Mouse (Mus musculus): ENCODE results near the gene Adamts18. TPM values are rescaled to one million over a fixed set of nuclear protein-coding genes. Genes with fewer than 3 reads are reported as not detected.

Adamts18 gene
- polyA plus RNA-seq (2014; fragmentation: Nextera tagmentation; extraction: Ambion mirVana), result 0.50 and 0.68 TPM in 2 replicates

DNA sequence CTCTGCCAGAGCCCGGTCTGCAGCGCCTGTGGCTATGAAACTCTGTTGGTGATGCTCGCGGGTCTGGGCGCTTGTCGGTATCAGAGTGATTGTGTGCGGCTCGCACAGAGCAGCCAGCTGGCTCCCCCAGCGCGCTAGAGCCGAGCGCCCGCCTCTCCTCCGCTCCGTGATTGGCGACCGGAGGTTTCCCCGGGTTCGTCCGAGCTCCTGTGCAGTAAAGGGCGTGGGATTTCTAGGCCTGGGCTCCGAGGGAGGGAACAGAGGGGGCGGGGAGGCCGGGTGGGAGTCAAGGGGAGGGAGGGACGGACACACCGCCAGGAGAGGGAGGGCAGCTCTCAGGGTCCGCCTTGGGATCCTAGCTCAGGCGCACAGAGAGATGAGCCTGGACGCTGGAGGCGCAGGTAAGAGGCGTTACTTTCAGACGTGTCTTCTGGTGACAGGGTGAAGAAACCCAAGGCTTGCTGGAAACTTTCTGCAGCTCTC lies at the start of gene Adamts18:
Gene Adamts18, minus strand, starts transcription at position 86 of the 483 bp plus-strand sequence.
- H3K4me1 ChIP-seq (ENCODE audit: control insufficient read depth, insufficient read depth, low read length), result peaks cover 4% of the 10 kb centered on the region; the same call in 1 of the 2 replicates
- peak within 1 kb of the TSS; percentile 100 for H3K4me2 ChIP-seq
- H3K9me3 ChIP-seq (ENCODE audit: control insufficient read depth, low read length), result no peaks in the 10 kb centered on the region
- H3K27ac ChIP-seq (ENCODE audit: low read depth, low read length), result no peak within 1 kb of the TSS
- peaks cover 27% of the 10 kb centered on the region for H3K27me3 ChIP-seq (ENCODE audit: control insufficient read depth, insufficient read depth, low read length)
- DNase-seq (ENCODE audit: low spot score, missing footprints) (peak; percentile 91), ATAC-seq (ENCODE audit: low FRiP score) (peak; percentile 82)
- H3K4me3 ChIP-seq (ENCODE audit: low read depth, low read length), result peak within 1 kb of the TSS; percentile 61
- WGBS, result under 1% methylated on average over 32 of the region's 32 CpGs
- H3K36me3 ChIP-seq (ENCODE audit: control insufficient read depth, insufficient read depth, low read length), result no peaks in the 10 kb centered on the region
- peak within 1 kb of the TSS; percentile 55 for H3K9ac ChIP-seq (ENCODE audit: low read length)

DNA sequence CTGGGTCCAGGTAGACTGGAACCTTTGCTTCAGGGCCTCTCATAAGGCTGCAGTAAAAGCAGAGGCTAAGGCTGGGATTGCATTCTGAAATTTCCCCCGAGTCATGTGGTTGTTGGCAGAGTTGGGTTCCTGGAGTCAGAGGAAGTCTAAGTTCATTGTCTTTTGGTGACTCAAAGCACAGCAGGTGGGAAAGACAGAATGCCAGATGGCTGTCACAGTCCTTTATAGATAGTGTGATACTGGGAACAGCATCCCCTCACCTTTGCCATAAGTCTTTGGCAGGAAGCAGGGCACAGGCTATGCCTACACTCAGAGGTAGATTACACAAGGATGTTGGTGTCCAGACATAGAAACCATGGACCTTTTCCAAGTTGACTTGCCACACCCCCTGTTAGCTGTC lies 47.9 kb upstream of the Adamts18 start:
- no peaks in the 10 kb centered on the region for H3K36me3 ChIP-seq (ENCODE audit: control insufficient read depth, insufficient read depth, low read length)
- H3K27ac ChIP-seq (ENCODE audit: low read depth, low read length), result no peak overlapping the region
- H3K4me1 ChIP-seq (ENCODE audit: control insufficient read depth, insufficient read depth, low read length), result no peaks in the 10 kb centered on the region
- no peaks in the 10 kb centered on the region for H3K9me3 ChIP-seq (ENCODE audit: control insufficient read depth, low read length)
- no peak overlapping the region for H3K4me2 ChIP-seq
- ATAC-seq (ENCODE audit: low FRiP score) (no peak), DNase-seq (ENCODE audit: low spot score, missing footprints) (no peak)
- WGBS, result 80% methylated on average over 1 of the region's 1 CpGs
- H3K4me3 ChIP-seq (ENCODE audit: low read depth, low read length), result no peak overlapping the region
- H3K27me3 ChIP-seq (ENCODE audit: control insufficient read depth, insufficient read depth, low read length), result no peaks in the 10 kb centered on the region
- no peak overlapping the region for H3K9ac ChIP-seq (ENCODE audit: low read length)

DNA sequence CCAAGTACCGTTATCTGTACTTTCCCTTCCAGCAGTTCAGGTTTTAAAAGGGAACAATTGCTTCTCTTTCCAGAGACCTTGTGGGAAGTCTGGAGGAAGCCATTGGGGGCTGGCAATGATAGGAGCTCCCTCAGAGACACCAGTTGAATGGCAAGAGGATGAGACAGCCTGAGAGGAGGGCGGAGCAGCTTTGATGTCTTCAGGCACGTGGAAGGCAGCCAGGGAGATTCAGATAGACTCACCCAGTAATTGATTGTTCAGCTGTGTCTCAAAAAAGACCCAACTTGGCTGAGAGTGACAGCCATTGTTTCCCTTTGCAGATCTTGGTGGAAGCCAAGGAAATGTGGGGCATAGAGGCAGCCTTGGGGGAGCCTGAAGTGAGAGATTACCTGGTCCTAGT lies 42.8 kb upstream of the Adamts18 start:
- WGBS, result 50% methylated on average over 3 of the region's 3 CpGs

DNA sequence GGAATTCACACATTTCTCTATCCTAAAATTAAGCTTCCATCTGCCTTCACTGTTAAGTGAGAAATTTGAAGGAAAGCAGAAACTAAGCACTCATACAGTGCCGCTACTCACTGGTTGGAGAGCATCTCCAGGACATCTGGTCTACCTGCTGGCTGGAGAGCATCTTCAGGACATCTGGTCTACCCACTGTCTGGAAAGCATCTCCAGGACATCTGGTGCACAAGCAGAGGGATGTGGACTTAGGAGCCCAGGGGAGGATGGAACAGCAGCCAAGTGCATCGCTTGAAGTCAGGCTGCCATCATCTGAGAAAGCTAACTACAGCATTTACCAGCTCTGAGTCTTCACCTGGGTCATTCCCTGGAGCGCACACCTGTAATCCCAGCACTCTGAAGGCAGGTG lies 38.0 kb upstream of the Adamts18 start:
- Histone ChIP-seq H3K4me2 (no peak overlapping the region), H3K9me3 (ENCODE audit: control insufficient read depth, low read length) (no peaks in the 10 kb centered on the region), H3K9ac (ENCODE audit: low read length) (no peak overlapping the region), H3K27ac (ENCODE audit: low read depth, low read length) (no peak overlapping the region), H3K4me1 (ENCODE audit: control insufficient read depth, insufficient read depth, low read length) (no peaks in the 10 kb centered on the region), H3K4me3 (ENCODE audit: low read depth, low read length) (no peak overlapping the region), H3K36me3 (ENCODE audit: control insufficient read depth, insufficient read depth, low read length) (no peaks in the 10 kb centered on the region), H3K27me3 (ENCODE audit: control insufficient read depth, insufficient read depth, low read length) (no peaks in the 10 kb centered on the region)
- no peak for DNase-seq (ENCODE audit: low spot score, missing footprints)
- ATAC-seq (ENCODE audit: low FRiP score), result no peak
- WGBS, result 95% methylated on average over 3 of the region's 3 CpGs

More for the DNA sequence above, 42.8 kb upstream of the Adamts18 start:
- ATAC-seq (ENCODE audit: low FRiP score) (no peak), DNase-seq (ENCODE audit: low spot score, missing footprints) (no peak)
- no peak overlapping the region for H3K9ac ChIP-seq (ENCODE audit: low read length)
- H3K4me1 ChIP-seq (ENCODE audit: control insufficient read depth, insufficient read depth, low read length), result no peaks in the 10 kb centered on the region
- no peak overlapping the region for H3K4me3 ChIP-seq (ENCODE audit: low read depth, low read length)
- H3K27me3 ChIP-seq (ENCODE audit: control insufficient read depth, insufficient read depth, low read length), result no peaks in the 10 kb centered on the region
- H3K27ac ChIP-seq (ENCODE audit: low read depth, low read length), result no peak overlapping the region
- H3K36me3 ChIP-seq (ENCODE audit: control insufficient read depth, insufficient read depth, low read length), result no peaks in the 10 kb centered on the region
- no peak overlapping the region for H3K4me2 ChIP-seq
- H3K9me3 ChIP-seq (ENCODE audit: control insufficient read depth, low read length), result no peaks in the 10 kb centered on the region

DNA sequence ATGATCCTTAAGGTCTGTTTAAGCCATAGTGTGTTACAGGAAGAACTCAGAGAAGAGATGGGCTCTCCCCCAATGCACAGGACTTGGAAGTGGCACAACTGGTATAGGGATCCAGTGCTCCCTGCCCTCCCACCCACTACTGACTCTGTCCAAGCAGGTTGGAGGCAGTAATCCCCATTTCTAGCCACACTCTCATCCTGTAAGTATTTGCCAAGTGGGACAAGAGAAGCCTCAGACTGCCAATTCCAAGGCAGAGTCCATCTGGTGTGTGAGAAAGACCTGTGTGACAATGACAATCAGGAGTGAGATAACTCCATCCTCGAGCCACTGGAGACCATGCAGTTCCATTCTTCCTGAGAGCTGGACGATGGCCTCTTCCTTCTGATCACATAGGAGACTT lies 36.6 kb upstream of the Adamts18 start:
- no peak for DNase-seq (ENCODE audit: low spot score, missing footprints)
- H3K9ac ChIP-seq (ENCODE audit: low read length), result no peak overlapping the region
- no peaks in the 10 kb centered on the region for H3K9me3 ChIP-seq (ENCODE audit: control insufficient read depth, low read length)
- WGBS, result 79% methylated on average over 2 of the region's 2 CpGs
- no peak overlapping the region for H3K27ac ChIP-seq (ENCODE audit: low read depth, low read length)
- ATAC-seq (ENCODE audit: low FRiP score), result no peak
- H3K4me3 ChIP-seq (ENCODE audit: low read depth, low read length), result no peak overlapping the region
- no peak overlapping the region for H3K4me2 ChIP-seq
- no peaks in the 10 kb centered on the region for H3K27me3 ChIP-seq (ENCODE audit: control insufficient read depth, insufficient read depth, low read length)
- H3K4me1 ChIP-seq (ENCODE audit: control insufficient read depth, insufficient read depth, low read length), result no peaks in the 10 kb centered on the region
- no peaks in the 10 kb centered on the region for H3K36me3 ChIP-seq (ENCODE audit: control insufficient read depth, insufficient read depth, low read length)

DNA sequence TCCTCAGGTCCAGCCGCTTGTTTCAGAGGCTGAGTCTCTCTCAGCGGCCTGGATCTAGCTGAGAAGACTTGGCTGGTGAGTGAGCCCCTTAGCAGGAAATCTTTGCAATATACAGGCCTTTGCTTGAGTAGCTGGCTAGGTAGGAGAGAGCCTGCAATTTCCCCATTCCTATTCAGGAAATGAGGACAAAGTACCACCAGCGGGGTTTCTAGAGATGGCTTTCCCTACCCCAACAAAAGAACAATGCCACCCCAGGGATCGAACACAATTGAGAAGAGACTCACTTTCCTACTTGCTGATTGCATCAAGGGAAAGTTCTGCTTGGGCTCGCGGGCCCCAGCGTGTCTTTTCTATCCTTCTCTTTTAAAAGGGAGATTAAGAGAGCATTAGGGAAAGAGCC lies 35.5 kb upstream of the Adamts18 start:
- ATAC-seq (ENCODE audit: low FRiP score), result no peak
- H3K4me3 ChIP-seq (ENCODE audit: low read depth, low read length), result no peak overlapping the region
- no peaks in the 10 kb centered on the region for H3K27me3 ChIP-seq (ENCODE audit: control insufficient read depth, insufficient read depth, low read length)
- no peaks in the 10 kb centered on the region for H3K4me1 ChIP-seq (ENCODE audit: control insufficient read depth, insufficient read depth, low read length)
- no peak overlapping the region for H3K4me2 ChIP-seq
- no peaks in the 10 kb centered on the region for H3K9me3 ChIP-seq (ENCODE audit: control insufficient read depth, low read length)
- no peak overlapping the region for H3K9ac ChIP-seq (ENCODE audit: low read length)
- no peaks in the 10 kb centered on the region for H3K36me3 ChIP-seq (ENCODE audit: control insufficient read depth, insufficient read depth, low read length)
- 8% methylated on average over 7 of the region's 7 CpGs for WGBS
- DNase-seq (ENCODE audit: low spot score, missing footprints), result no peak
- H3K27ac ChIP-seq (ENCODE audit: low read depth, low read length), result no peak overlapping the region

DNA sequence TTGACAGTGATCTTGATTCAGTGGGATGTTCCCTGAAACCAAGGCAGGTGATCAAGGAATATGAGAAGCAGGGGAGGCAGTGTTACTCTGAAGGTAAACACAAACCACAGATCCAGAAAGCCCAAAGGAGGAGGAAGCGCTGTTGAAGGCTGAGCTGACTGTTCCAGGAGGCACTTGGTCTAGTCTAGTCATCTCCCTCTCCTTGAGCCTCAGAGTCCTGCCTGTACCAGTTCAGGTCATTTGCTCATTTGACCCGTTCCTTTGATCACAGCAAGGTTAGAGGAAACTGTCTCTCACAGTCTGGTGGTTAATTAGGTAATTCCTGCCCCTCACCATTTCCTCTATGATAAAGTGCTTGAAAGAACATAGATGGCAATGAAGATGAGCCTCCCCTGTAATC lies 34.0 kb upstream of the Adamts18 start:
- Histone ChIP-seq H3K4me2 (no peak overlapping the region), H3K4me3 (ENCODE audit: low read depth, low read length) (no peak overlapping the region), H3K9ac (ENCODE audit: low read length) (no peak overlapping the region), H3K4me1 (ENCODE audit: control insufficient read depth, insufficient read depth, low read length) (no peaks in the 10 kb centered on the region), H3K9me3 (ENCODE audit: control insufficient read depth, low read length) (no peaks in the 10 kb centered on the region), H3K27me3 (ENCODE audit: control insufficient read depth, insufficient read depth, low read length) (no peaks in the 10 kb centered on the region), H3K27ac (ENCODE audit: low read depth, low read length) (no peak overlapping the region), H3K36me3 (ENCODE audit: control insufficient read depth, insufficient read depth, low read length) (no peaks in the 10 kb centered on the region)
- 75% methylated on average over 2 of the region's 2 CpGs for WGBS
- DNase-seq (ENCODE audit: low spot score, missing footprints), result no peak
- ATAC-seq (ENCODE audit: low FRiP score), result no peak

DNA sequence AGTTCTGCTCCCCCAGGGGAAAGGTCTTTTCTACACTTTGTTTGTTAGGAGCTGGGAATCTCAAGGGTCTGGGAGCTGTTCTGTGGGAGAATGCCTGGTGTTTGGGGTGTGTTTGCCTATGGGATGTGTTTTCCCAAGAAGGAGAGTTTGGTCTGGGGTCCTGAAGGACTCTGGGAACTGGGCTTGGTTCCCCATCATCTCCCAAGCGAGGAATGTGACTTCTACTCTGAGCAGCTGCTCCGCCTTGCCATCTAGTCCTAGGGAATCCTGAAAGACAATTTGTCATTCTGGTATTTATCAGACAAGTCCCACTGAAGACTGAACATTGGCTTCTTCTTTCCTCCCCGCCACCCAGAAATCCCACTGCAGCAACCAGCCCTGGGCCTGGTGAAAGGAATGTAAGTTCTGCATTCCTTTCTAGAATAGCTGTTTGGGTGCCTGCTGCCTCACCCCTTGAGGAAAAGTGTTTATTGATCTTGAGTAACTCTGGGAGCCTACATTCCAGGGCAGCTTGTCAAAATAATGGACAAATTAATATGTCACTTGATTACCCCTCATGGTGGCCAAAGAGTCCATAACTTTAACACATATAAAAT lies 30.0 kb upstream of the Adamts18 start:
- Histone ChIP-seq H3K27me3 (ENCODE audit: control insufficient read depth, insufficient read depth, low read length) (no peaks in the 10 kb centered on the region), H3K9me3 (ENCODE audit: control insufficient read depth, low read length) (no peaks in the 10 kb centered on the region), H3K9ac (ENCODE audit: low read length) (no peak overlapping the region), H3K27ac (ENCODE audit: low read depth, low read length) (no peak overlapping the region), H3K4me1 (ENCODE audit: control insufficient read depth, insufficient read depth, low read length) (no peaks in the 10 kb centered on the region), H3K4me2 (no peak overlapping the region), H3K4me3 (ENCODE audit: low read depth, low read length) (no peak overlapping the region), H3K36me3 (ENCODE audit: control insufficient read depth, insufficient read depth, low read length) (no peaks in the 10 kb centered on the region)
- no peak for DNase-seq (ENCODE audit: low spot score, missing footprints)
- no peak for ATAC-seq (ENCODE audit: low FRiP score)
- WGBS, result 82% methylated on average over 3 of the region's 3 CpGs

DNA sequence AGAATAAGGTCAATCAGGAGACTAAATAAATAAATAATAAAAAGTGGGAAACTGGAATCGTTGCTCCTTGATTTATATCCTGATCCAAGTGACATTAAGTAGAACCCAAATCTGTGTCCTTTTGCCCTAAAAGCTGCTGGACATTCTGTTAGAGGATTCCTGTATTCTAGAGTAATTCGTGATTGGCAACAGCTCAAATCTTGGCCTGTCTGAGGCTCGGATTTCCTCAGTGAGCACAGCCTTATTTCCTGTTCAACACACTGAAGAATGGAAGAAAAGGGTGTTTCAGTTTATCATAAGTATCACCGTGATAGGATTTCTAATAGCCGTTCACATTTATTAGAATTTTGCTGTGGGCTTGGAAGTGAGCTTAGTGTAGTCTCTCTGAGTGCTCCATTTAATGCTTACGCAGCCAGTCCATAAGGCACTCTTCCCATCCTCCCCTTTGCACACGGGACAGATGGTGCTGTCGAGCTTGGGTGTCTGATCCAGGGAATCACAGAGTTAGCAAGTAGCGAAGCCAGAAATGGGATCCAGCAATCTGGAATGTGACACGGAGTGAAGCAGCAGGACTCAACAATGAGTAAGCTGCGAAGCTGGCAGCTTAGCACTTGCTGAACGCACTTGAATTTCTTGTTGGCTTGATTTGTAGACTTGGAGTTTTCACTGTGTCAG lies 25.0 kb upstream of the Adamts18 start:
- no peaks in the 10 kb centered on the region for H3K36me3 ChIP-seq (ENCODE audit: control insufficient read depth, insufficient read depth, low read length)
- WGBS, result 88% methylated on average over 12 of the region's 12 CpGs
- H3K27ac ChIP-seq (ENCODE audit: low read depth, low read length), result no peak overlapping the region
- no peak overlapping the region for H3K4me3 ChIP-seq (ENCODE audit: low read depth, low read length)
- no peaks in the 10 kb centered on the region for H3K9me3 ChIP-seq (ENCODE audit: control insufficient read depth, low read length)
- ATAC-seq (ENCODE audit: low FRiP score), result no peak
- H3K4me1 ChIP-seq (ENCODE audit: control insufficient read depth, insufficient read depth, low read length), result no peaks in the 10 kb centered on the region
- no peak overlapping the region for H3K4me2 ChIP-seq
- H3K27me3 ChIP-seq (ENCODE audit: control insufficient read depth, insufficient read depth, low read length), result no peaks in the 10 kb centered on the region
- no peak for DNase-seq (ENCODE audit: low spot score, missing footprints)
- H3K9ac ChIP-seq (ENCODE audit: low read length), result no peak overlapping the region

Measured in midbrain, embryonic 11.5 days (tissue).